ENCODE assay signal across 10 mouse cellular contexts in the genomic region with DNA sequence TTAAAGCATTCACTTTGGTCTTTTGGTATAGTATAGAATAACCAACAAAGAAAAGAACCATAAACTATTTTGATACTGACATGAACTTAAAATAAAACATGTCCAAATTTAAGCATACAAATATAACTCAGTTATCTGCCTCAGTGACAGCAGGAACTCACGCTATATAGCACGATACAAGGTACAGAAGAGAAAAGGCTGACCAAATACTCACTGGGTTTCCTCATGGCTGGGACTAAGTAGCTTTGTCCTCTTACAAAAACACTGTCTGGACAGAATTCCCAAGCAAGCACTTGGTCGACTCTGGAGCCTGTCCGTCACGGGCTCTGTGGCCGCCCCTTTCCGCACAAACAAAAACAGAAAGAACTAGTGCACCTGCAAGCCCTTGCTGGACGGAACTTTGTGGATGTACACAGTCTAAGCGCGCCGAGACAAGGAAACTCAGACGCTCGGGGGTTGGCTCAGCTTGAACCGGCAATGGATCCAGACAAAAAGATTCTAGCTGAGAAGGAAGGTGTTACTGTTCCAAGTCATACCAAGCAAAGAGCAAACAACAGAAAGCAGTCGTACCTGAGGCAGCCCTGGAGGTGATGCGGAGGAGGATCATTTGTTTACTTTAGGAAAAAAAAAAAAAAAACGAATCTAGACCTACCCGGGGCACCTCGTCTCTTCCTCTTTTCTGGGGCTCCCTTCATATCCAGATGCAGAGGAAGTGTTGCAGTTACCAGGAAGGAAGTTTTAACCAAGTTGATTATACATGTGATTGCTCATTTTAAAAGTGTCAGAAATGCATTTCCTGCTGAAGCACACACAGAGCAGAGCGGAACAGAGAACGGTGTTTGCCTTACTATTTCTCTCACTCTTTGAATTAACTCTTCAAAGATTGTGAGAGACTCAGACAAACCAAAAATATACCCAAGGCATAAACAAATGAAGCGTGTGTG. TPM values are rescaled to one million over a fixed set of nuclear protein-coding genes. Genes with fewer than 3 reads are reported as not detected.
DNase-seq lines count a peak whose midpoint lies in the region; ATAC-seq and TF ChIP-seq lines count a peak whose summit lies in the region.
"Had no signal": no experiment of that assay in that cellular context is flagged by ENCODE, and none has a peak within 500 bp of the region (broad histone marks: within the 10 kb centered on the region; RNA-seq: fewer than 3 reads in every experiment).

A gene (minus strand): TSS at position 712 of the 944 bp plus-strand sequence.

- intact Hi-C loops in heart, adult 2 months (cut with DNase I): no loop called here
- intact Hi-C loops in heart, postnatal 14 days (cut with DNase I): loop anchor here (5.0 kb wide), 1 partner anchor 169 kb away; a partner anchor contains a TSS

- no peak for TF ChIP-seq POLR2A in heart, adult 2 months (IDR thresholded peaks at IDR 0.05; ENCODE audit: insufficient read depth, low read depth, low read length)
- TF ChIP-seq POLR2A in bone marrow, adult 2 months (IDR thresholded peaks at IDR 0.05; ENCODE audit: borderline replicate concordance, control insufficient read depth, low read depth, low read length): 0 out of 2 replicates have a peak, but pooled peaks have one; percentile 14
- no peak for TF ChIP-seq POLR2A in lung, adult 2 months (IDR thresholded peaks at IDR 0.05; ENCODE audit: borderline replicate concordance, extremely low read depth, low read depth, low read length)

- no peak for TF ChIP-seq CTCF in heart, adult 2 months (IDR thresholded peaks at IDR 0.05)
- TF ChIP-seq CTCF in bone marrow, adult 2 months (IDR thresholded peaks at IDR 0.05; ENCODE audit: control insufficient read depth, insufficient read depth, low read length): no peak
- no peak for TF ChIP-seq CTCF in lung, adult 2 months (IDR thresholded peaks at IDR 0.05; ENCODE audit: insufficient read depth, low read length)

- no peaks in the 10 kb centered on the region; the same call in 1 of the 2 replicates for H3K4me1 ChIP-seq in heart, adult 2 months (ENCODE audit: control insufficient read depth, insufficient read depth, low read length)
- H3K4me1 ChIP-seq in bone marrow, adult 2 months (ENCODE audit: control insufficient read depth, insufficient read depth, low read length): peaks cover 8% of the 10 kb centered on the region
- H3K4me1 ChIP-seq in lung, adult 2 months (ENCODE audit: control insufficient read depth, insufficient read depth, low read length): peaks cover 5% of the 10 kb centered on the region; the same call in 1 of the 2 replicates
- no peaks in the 10 kb centered on the region for H3K4me1 ChIP-seq in stomach, embryonic 15.5 days
- H3K4me1 ChIP-seq: limb, embryonic 12.5 days had no signal

- H3K9ac ChIP-seq in heart, adult 2 months (ENCODE audit: low read depth, low read length): 0 out of 2 replicates have a peak within 1 kb of the TSS, but pooled peaks have one; percentile 35
- no peak within 1 kb of the TSS for H3K9ac ChIP-seq in stomach, embryonic 15.5 days
- H3K9ac ChIP-seq: limb, embryonic 12.5 days had no signal

- DNase-seq in heart, adult 2 months: peak; percentile 49 to 56
- no peak for DNase-seq in heart, postnatal 14 days
- DNase-seq in lung, adult 2 months: peak; percentile 36
- DNase-seq in cerebellum, adult 9-11 months: no peak
- no peak for DNase-seq in embryo, embryonic 10.5 days (ENCODE audit: low spot score)

- peak; percentile 86 to 89 for ATAC-seq in hematopoietic stem cell, adult 5-6 weeks (replicated peaks in 1 of 2; ENCODE audit: insufficient read depth in 1 of 2, low FRiP score in 2 of 2, low TSS enrichment in 1 of 2, low read depth in 1 of 2, poor library complexity in 2 of 2, severe bottlenecking in 2 of 2)
- ATAC-seq in stomach, embryonic 15.5 days (ENCODE audit: insufficient read depth, low FRiP score, low read depth): peak; percentile 53
- ATAC-seq: Patski had no signal

- H3K27ac ChIP-seq in heart, adult 2 months: peak within 1 kb of the TSS; percentile 60
- peak within 1 kb of the TSS; percentile 95 for H3K27ac ChIP-seq in bone marrow, adult 2 months (ENCODE audit: control insufficient read depth, insufficient read depth, low read depth, low read length, poor library complexity)
- H3K27ac ChIP-seq in stomach, embryonic 15.5 days: peak within 1 kb of the TSS; percentile 61; the same call in 1 of the 2 replicates
- H3K27ac ChIP-seq: limb, embryonic 12.5 days had no signal

- TF ChIP-seq EP300 in heart, adult 2 months (IDR thresholded peaks at IDR 0.05; ENCODE audit: insufficient read depth, low read depth, low read length): no peak

- peak within 1 kb of the TSS; percentile 46 for H3K4me2 ChIP-seq in stomach, embryonic 15.5 days
- H3K4me2 ChIP-seq: limb, embryonic 12.5 days had no signal

- H3K79me2 ChIP-seq in heart, adult 2 months (replicated peaks; ENCODE audit: control insufficient read depth, insufficient read depth, low read length): no peaks in the 10 kb centered on the region

- WGBS in heart, adult 2 months: 27% methylated on average over 22 of the region's 22 CpGs
- WGBS in bone marrow, adult 2 months: under 1% methylated on average over 22 of the region's 22 CpGs
- WGBS in lung, adult 2 months: 16% methylated on average over 22 of the region's 22 CpGs
- 34% methylated on average over 22 of the region's 22 CpGs for WGBS in stomach, embryonic 15.5 days

- no peaks in the 10 kb centered on the region for H3K9me3 ChIP-seq in stomach, embryonic 15.5 days
- H3K9me3 ChIP-seq: limb, embryonic 12.5 days had no signal

- H3K4me3 ChIP-seq in heart, adult 2 months: peak within 1 kb of the TSS; percentile 42
- peak within 1 kb of the TSS; percentile 87 for H3K4me3 ChIP-seq in bone marrow, adult 2 months (replicated peaks; ENCODE audit: control insufficient read depth, low read depth, low read length)
- H3K4me3 ChIP-seq in lung, adult 2 months (replicated peaks; ENCODE audit: extremely low read depth, low read depth, low read length): peak within 1 kb of the TSS; percentile 71
- peak within 1 kb of the TSS; percentile 32 for H3K4me3 ChIP-seq in stomach, embryonic 15.5 days (replicated peaks)
- H3K4me3 ChIP-seq: limb, embryonic 12.5 days had no signal

- H3K36me3 ChIP-seq in heart, adult 2 months (ENCODE audit: control insufficient read depth, insufficient read depth, low read length): no peaks in the 10 kb centered on the region
- H3K36me3 ChIP-seq in stomach, embryonic 15.5 days: no peaks in the 10 kb centered on the region
- H3K36me3 ChIP-seq: limb, embryonic 12.5 days had no signal

- no peaks in the 10 kb centered on the region for H3K27me3 ChIP-seq in heart, adult 2 months (ENCODE audit: control insufficient read depth, insufficient read depth, low read length)
- H3K27me3 ChIP-seq in stomach, embryonic 15.5 days (replicated peaks): no peaks in the 10 kb centered on the region
- H3K27me3 ChIP-seq: limb, embryonic 12.5 days had no signal

RNA-seq across cellular contexts. Expression of the gene that starts here (rescaled TPM):
- 1 to 10 TPM; 1.3 to 2.0 TPM for total RNA-seq in heart, adult 2 months (2021)
- polyA plus RNA-seq in heart, adult 2 months (2012; rRNA removed): 1.2 and 1.7 TPM in 2 replicates
- 1 to 10 TPM; 1.9 to 2.8 TPM for total RNA-seq in heart, postnatal 14 days (2021)
- 4.7 and 10.5 TPM in 2 replicates for polyA plus RNA-seq in bone marrow, adult 2 months (2011; ENCODE audit: insufficient read depth, insufficient read length, low replicate concordance, missing spikeins)
- 53.0 and 68.8 TPM in 2 replicates for total RNA-seq in hematopoietic stem cell, adult 5-6 weeks (2017)
- polyA plus RNA-seq in lung, adult 2 months (2012; rRNA removed): 3.2 and 4.9 TPM in 2 replicates
- polyA plus RNA-seq in stomach, embryonic 15.5 days (2015; fragmentation: Nextera tagmentation; extraction: Ambion mirVana): 2.6 and 2.9 TPM in 2 replicates
- polyA plus RNA-seq: Patski had no signal

Comparison
In these comparisons a context has a peak if more than half of its experiments do, and no peak if none do; other contexts are left out.
1. RNA of the gene that starts here (total RNA-seq): 53.0 to 68.8 TPM in hematopoietic stem cell, adult 5-6 weeks; 1.9 to 2.8 TPM in heart, postnatal 14 days and 1.3 to 2.0 TPM in heart, adult 2 months; every median in the first group is over 10 times any median in the second.
2. DNase-seq: peak in heart, adult 2 months (2 of 2) and lung, adult 2 months (single experiment); none in heart, postnatal 14 days (0 of 2), cerebellum, adult 9-11 months (single experiment) and embryo, embryonic 10.5 days (single experiment).
3. H3K4me3 ChIP-seq: peak in every context shown above with its lines; median percentile 87 in bone marrow, adult 2 months; 71 in lung, adult 2 months; 42 in heart, adult 2 months; 32 in stomach, embryonic 15.5 days.
4. Peak in every context shown above with its lines, with median percentiles within 50 percentile points of each other: H3K27ac ChIP-seq.